Mouse (Mus musculus) spleen, postnatal 36 days (tissue): ENCODE data around the gene Dock9.

Experiments used
- DNase-seq, 2 experiments: peaks; one replicate each; pipeline ENCODE4 v3.0.0; 2022; ENCODE audit warnings: low spot score in 2 of 2, mixed read lengths in 1 of 2

The Dock9 gene

GRCm38 (mm10) chr14:121508929-121509328 lies 288.7 kb downstream of the Dock9 start:
- DNase-seq, result no peak

GRCm38 (mm10) chr14:121506336-121506735 lies 291.3 kb downstream of the Dock9 start:
- DNase-seq, result no peak

GRCm38 (mm10) chr14:121505485-121505860 lies 292.2 kb downstream of the Dock9 start:
- DNase-seq, result no peak

- DNase-seq, result no peak
These were observed 292.7 kb downstream of the Dock9 start, which contains the start of gene Slc15a1 for GRCm38 (mm10) chr14:121504781-121505484. Gene Slc15a1, minus strand, starts transcription at chr14:121505252.

GRCm38 (mm10) chr14:121500577-121500976 lies 297.1 kb downstream of the Dock9 start:
- no peak for DNase-seq

- no peak for DNase-seq
These were observed 297.9 kb downstream of the Dock9 start for GRCm38 (mm10) chr14:121499769-121500168.

- no peak for DNase-seq
These were observed 299.8 kb downstream of the Dock9 start for GRCm38 (mm10) chr14:121497800-121498199.

GRCm38 (mm10) chr14:121495741-121496140 lies 301.9 kb downstream of the Dock9 start:
- DNase-seq, result no peak

- no peak for DNase-seq
These were observed 302.5 kb downstream of the Dock9 start for GRCm38 (mm10) chr14:121495120-121495519.

GRCm38 (mm10) chr14:121494238-121494637 lies 303.4 kb downstream of the Dock9 start:
- DNase-seq, result no peak

- no peak for DNase-seq
These were observed 303.9 kb downstream of the Dock9 start for GRCm38 (mm10) chr14:121493712-121494111.

GRCm38 (mm10) chr14:121492328-121492727 lies 305.3 kb downstream of the Dock9 start:
- no peak for DNase-seq
